Mouse (Mus musculus) intestine, postnatal 0 days (tissue): Measurements from ENCODE around the gene Stim1. TPM values are rescaled to one million over a fixed set of nuclear protein-coding genes. Genes with fewer than 3 reads are reported as not detected.

Experiments used
- ATAC-seq: fragments of 200-750 bp; cut with Nextera tagmentation; 2 replicates; pipeline ENCODE4 v1.8.0; 2017; ENCODE audit warnings: mild to moderate bottlenecking, moderate TSS enrichment, moderate library complexity
- H3K27ac ChIP-seq: fragments of 300-500 bp; sonication (generic); 2 replicates; pipeline ENCODE4 v1.5.1; 2014; ENCODE audit warnings: mild to moderate bottlenecking, low read depth, low read length, moderate library complexity
- H3K27me3 ChIP-seq: fragments of 300-500 bp; sonication (generic); replicated peaks from 2 replicates; pipeline ENCODE4 v1.6.1; 2014; ENCODE audit warnings: low read length, mixed read lengths; ENCODE audit not compliant: control insufficient read depth, insufficient read depth
- H3K36me3 ChIP-seq: fragments of 300-500 bp; sonication (generic); 2 replicates; pipeline ENCODE4 v1.6.1; 2014; ENCODE audit warnings: mild to moderate bottlenecking, moderate library complexity; ENCODE audit not compliant: control insufficient read depth, insufficient read depth
- H3K4me1 ChIP-seq: fragments of 300-500 bp; sonication (generic); replicated peaks from 2 replicates; pipeline ENCODE4 v1.6.1; 2014; ENCODE audit warnings: antibody characterized with exemption, low read length, mixed read lengths; ENCODE audit not compliant: control insufficient read depth, insufficient read depth
- H3K4me2 ChIP-seq: fragments of 300-500 bp; sonication (generic); replicated peaks from 2 replicates; pipeline ENCODE4 v1.6.1; 2014; ENCODE audit warnings: low read depth, mild to moderate bottlenecking, moderate library complexity
- H3K4me3 ChIP-seq: fragments of 300-500 bp; sonication (generic); 2 replicates; pipeline ENCODE4 v1.5.1; 2014; ENCODE audit warnings: low read depth, low read length
- H3K9ac ChIP-seq: fragments of 300-500 bp; sonication (generic); 2 replicates; pipeline ENCODE4 v1.6.1; 2014; ENCODE audit warnings: mild to moderate bottlenecking, low read depth, low read length
- H3K9me3 ChIP-seq: fragments of 300-500 bp; sonication (generic); 2 replicates; pipeline ENCODE4 v1.6.1; 2016; ENCODE audit warnings: mixed run types; ENCODE audit not compliant: control insufficient read depth
- CTCF ChIP-seq: sonication (generic); IDR thresholded peaks from 2 replicates; pipeline ENCODE4 v1.5.1; 2016; ENCODE audit warnings: low read depth, mild to moderate bottlenecking, control low read depth, antibody characterized with exemption, moderate library complexity
- WGBS: fragments of 180-500 bp; shearing (Covaris S2); extraction: QIAGEN DNeasy Blood & Tissue Kit; methylation state at CpG from one replicate; pipeline ENCODE4 v1.1.7; 2014; 5-methylcytosine and 5-hydroxymethylcytosine counted together
- polyA plus RNA-seq: library from polyadenylated mRNA; unstranded; fragments of >200 nt; fragmentation: Nextera tagmentation; extraction: Ambion mirVana; gene quantifications from 2 replicates; pipeline ENCODE4 v1.2.1, GENCODE M21; 2015

Stim1 gene
- polyA plus RNA-seq, 1 experiment from 2014 or later = 13.0 TPM

- Histone ChIP-seq H3K4me2 (no peak overlapping the region), H3K9ac (no peak overlapping the region), H3K9me3 (no peaks in the 10 kb centered on the region), H3K4me1 (no peaks in the 10 kb centered on the region), H3K4me3 (no peak overlapping the region), H3K27ac (no peak overlapping the region), H3K27me3 (no peaks in the 10 kb centered on the region), H3K36me3 (no peaks in the 10 kb centered on the region)
- 92% methylated on average over 3 of the region's 3 CpGs for whole genome bisulfite sequencing
- no peak for ATAC-seq
- no peak for TF ChIP-seq CTCF
Observed at GRCm38 (mm10) chr7:102373382-102374072, 105.9 kb downstream of the Stim1 start.

GRCm38 (mm10) chr7:102383221-102383620, 115.6 kb downstream of the Stim1 start:
- ATAC-seq = no peak
- Histone ChIP-seq H3K4me3 (no peak overlapping the region), H3K9me3 (no peaks in the 10 kb centered on the region), H3K36me3 (no peaks in the 10 kb centered on the region), H3K27me3 (no peaks in the 10 kb centered on the region), H3K27ac (no peak overlapping the region), H3K4me2 (no peak overlapping the region), H3K9ac (no peak overlapping the region), H3K4me1 (no peaks in the 10 kb centered on the region)
- no peak for TF ChIP-seq CTCF
- 88% methylated on average over 7 of the region's 7 CpGs for WGBS

GRCm38 (mm10) chr7:102385973-102386372, 118.4 kb downstream of the Stim1 start:
- Histone ChIP-seq H3K36me3 (no peaks in the 10 kb centered on the region), H3K27ac (no peak overlapping the region), H3K27me3 (no peaks in the 10 kb centered on the region), H3K4me3 (no peak overlapping the region), H3K9me3 (no peaks in the 10 kb centered on the region), H3K9ac (no peak overlapping the region), H3K4me1 (no peaks in the 10 kb centered on the region), H3K4me2 (no peak overlapping the region)
- no peak for TF ChIP-seq CTCF
- 77% methylated on average over 3 of the region's 3 CpGs for WGBS
- ATAC-seq = no peak

GRCm38 (mm10) chr7:102389082-102389481, 121.5 kb downstream of the Stim1 start:
- TF ChIP-seq CTCF = no peak
- no peak overlapping the region for H3K9ac ChIP-seq
- no peak overlapping the region for H3K27ac ChIP-seq
- ATAC-seq = no peak
- H3K4me2 ChIP-seq = no peak overlapping the region
- 55% methylated on average over 5 of the region's 5 CpGs for WGBS
- no peak overlapping the region for H3K4me3 ChIP-seq
- H3K36me3 ChIP-seq = no peaks in the 10 kb centered on the region
- no peaks in the 10 kb centered on the region for H3K4me1 ChIP-seq
- H3K27me3 ChIP-seq = no peaks in the 10 kb centered on the region
- H3K9me3 ChIP-seq = no peaks in the 10 kb centered on the region

- no peaks in the 10 kb centered on the region for H3K36me3 ChIP-seq
- H3K27ac ChIP-seq = no peak overlapping the region
- no peaks in the 10 kb centered on the region for H3K4me1 ChIP-seq
- no peak overlapping the region for H3K9ac ChIP-seq
- no peak overlapping the region for H3K4me3 ChIP-seq
- TF ChIP-seq CTCF = no peak
- no peaks in the 10 kb centered on the region for H3K27me3 ChIP-seq
- H3K4me2 ChIP-seq = no peak overlapping the region
- no peak for ATAC-seq
- WGBS = 89% methylated on average over 2 of the region's 2 CpGs
- no peaks in the 10 kb centered on the region for H3K9me3 ChIP-seq
Observed at GRCm38 (mm10) chr7:102393898-102394297, 126.3 kb downstream of the Stim1 start.

GRCm38 (mm10) chr7:102395894-102396293, 128.3 kb downstream of the Stim1 start:
- Histone ChIP-seq H3K9me3 (no peaks in the 10 kb centered on the region), H3K27me3 (no peaks in the 10 kb centered on the region), H3K36me3 (no peaks in the 10 kb centered on the region), H3K4me3 (no peak overlapping the region), H3K27ac (no peak overlapping the region), H3K4me2 (no peak overlapping the region), H3K4me1 (no peaks in the 10 kb centered on the region), H3K9ac (no peak overlapping the region)
- TF ChIP-seq CTCF = no peak
- 54% methylated on average over 7 of the region's 7 CpGs for WGBS
- ATAC-seq = no peak
